Mouse (Mus musculus): Measurements from ENCODE around the gene Slc28a1. TPM values are rescaled to one million over a fixed set of nuclear protein-coding genes. Genes with fewer than 3 reads are reported as not detected.
"Not testable (repeated sequence)": the region's sequence is repeated elsewhere in the genome, so short reads cannot be mapped to it uniquely, and the experiment has no call there.

Slc28a1 gene
- polyA plus RNA-seq, 1 experiment = 0.07 TPM

DNA sequence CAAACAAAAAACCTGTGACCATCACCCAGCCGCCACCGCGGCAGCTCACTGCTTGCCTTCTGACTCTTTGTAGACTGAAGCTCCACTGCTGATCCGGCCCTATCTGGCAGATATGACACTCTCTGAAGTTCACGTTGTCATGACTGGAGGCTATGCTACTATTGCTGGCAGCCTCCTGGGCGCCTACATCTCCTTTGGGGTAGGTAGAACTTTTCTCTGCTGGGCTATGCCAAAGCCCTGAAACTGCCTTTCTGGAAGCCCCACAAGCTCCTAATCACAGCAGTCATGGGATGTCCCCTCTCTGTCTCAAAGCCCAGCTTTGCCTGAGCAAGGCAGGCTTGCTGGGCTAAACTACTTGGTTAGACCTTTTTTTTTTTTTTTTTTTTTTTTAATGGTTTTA lies 38.7 kb downstream of the Slc28a1 start:
- DNase-seq = no peak
- TF ChIP-seq CTCF (IDR thresholded peaks at IDR 0.05; ENCODE audit: borderline replicate concordance, insufficient read depth, low read depth, low read length) (no peak), POLR2A (IDR thresholded peaks at IDR 0.05; ENCODE audit: borderline replicate concordance, insufficient read depth, low read length) (no peak)
- Histone ChIP-seq H3K4me3 (replicated peaks; ENCODE audit: insufficient read depth, low read depth, low read length) (no peak overlapping the region), H3K4me1 (ENCODE audit: control insufficient read depth, insufficient read depth, low read length) (no peaks in the 10 kb centered on the region), H3K27me3 (ENCODE audit: control insufficient read depth, insufficient read depth, low read length) (no peaks in the 10 kb centered on the region), H3K27ac (ENCODE audit: insufficient read depth, low read length) (no peak overlapping the region)
- 86% methylated on average over 6 of the region's 6 CpGs for WGBS

DNA sequence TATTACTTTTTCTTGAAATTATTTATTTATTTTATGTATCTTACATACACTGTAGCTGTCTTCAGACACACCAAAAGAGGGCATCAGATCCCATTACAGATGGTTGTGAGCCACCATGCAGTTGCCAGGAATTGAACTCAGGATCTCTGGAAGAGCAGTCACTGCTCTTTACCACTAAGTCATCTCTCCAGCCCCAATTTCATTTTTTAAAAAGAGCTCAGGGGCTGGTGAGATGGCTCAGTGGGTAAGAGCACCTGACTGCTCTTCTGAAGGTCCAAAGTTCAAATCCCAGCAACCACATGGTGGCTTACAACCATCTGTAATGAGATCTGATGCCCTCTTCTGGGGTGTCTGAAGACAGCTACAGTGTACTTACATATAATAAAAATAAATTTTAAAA lies 39.6 kb downstream of the Slc28a1 start:
- DNase-seq; H3K4me3 ChIP-seq (replicated peaks; ENCODE audit: insufficient read depth, low read depth, low read length); H3K27ac ChIP-seq (ENCODE audit: insufficient read depth, low read length); H3K4me1 ChIP-seq (ENCODE audit: control insufficient read depth, insufficient read depth, low read length); H3K27me3 ChIP-seq (ENCODE audit: control insufficient read depth, insufficient read depth, low read length): not testable (repeated sequence)

- H3K27ac ChIP-seq (ENCODE audit: insufficient read depth, low read length) = no peak overlapping the region
- 0% methylated on average over 3 of the region's 3 CpGs for WGBS
- peak; percentile 28 to 56 for DNase-seq
- TF ChIP-seq POLR2A (IDR thresholded peaks at IDR 0.05; ENCODE audit: borderline replicate concordance, insufficient read depth, low read length) (no peak), CTCF (IDR thresholded peaks at IDR 0.05; ENCODE audit: borderline replicate concordance, insufficient read depth, low read depth, low read length) (peak; percentile 88)
- no peaks in the 10 kb centered on the region for H3K27me3 ChIP-seq (ENCODE audit: control insufficient read depth, insufficient read depth, low read length)
- H3K4me3 ChIP-seq (replicated peaks; ENCODE audit: insufficient read depth, low read depth, low read length) = no peak overlapping the region
- H3K4me1 ChIP-seq (ENCODE audit: control insufficient read depth, insufficient read depth, low read length) = no peaks in the 10 kb centered on the region
Observed at GRCm38 (mm10) chr7:81154960-81155359, 40.4 kb downstream of the Slc28a1 start.

- Histone ChIP-seq H3K27ac (ENCODE audit: insufficient read depth, low read length) (no peak overlapping the region), H3K27me3 (ENCODE audit: control insufficient read depth, insufficient read depth, low read length) (no peaks in the 10 kb centered on the region), H3K4me3 (replicated peaks; ENCODE audit: insufficient read depth, low read depth, low read length) (no peak overlapping the region), H3K4me1 (ENCODE audit: control insufficient read depth, insufficient read depth, low read length) (no peaks in the 10 kb centered on the region)
- DNase-seq = no peak
- 82% methylated on average over 7 of the region's 7 CpGs for WGBS
- TF ChIP-seq POLR2A (IDR thresholded peaks at IDR 0.05; ENCODE audit: borderline replicate concordance, insufficient read depth, low read length) (no peak), CTCF (IDR thresholded peaks at IDR 0.05; ENCODE audit: borderline replicate concordance, insufficient read depth, low read depth, low read length) (no peak)
Observed at GRCm38 (mm10) chr7:81158933-81159332, 44.3 kb downstream of the Slc28a1 start.

DNA sequence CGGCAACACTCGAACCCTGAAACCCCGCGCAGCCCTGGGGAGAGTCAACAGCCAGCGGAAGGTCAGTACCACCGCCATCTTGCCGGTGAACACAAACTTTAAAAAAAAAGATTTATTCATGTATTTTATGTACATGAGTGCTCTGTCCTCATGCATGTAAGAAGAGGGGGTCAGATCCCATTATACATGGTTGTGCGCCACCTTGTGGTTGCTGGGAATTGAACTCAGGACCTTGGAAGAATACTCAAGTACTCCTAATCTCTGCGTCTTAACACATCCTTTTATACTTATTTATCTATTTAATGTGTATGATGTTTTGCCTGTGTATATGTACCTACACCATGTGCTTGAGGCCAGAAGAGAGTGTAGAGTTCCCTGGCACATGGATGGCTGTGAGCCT lies 47.1 kb downstream of the Slc28a1 start:
- H3K27me3 ChIP-seq (ENCODE audit: control insufficient read depth, insufficient read depth, low read length) = no peaks in the 10 kb centered on the region
- H3K27ac ChIP-seq (ENCODE audit: insufficient read depth, low read length) = no peak overlapping the region
- no peak for DNase-seq
- TF ChIP-seq CTCF (IDR thresholded peaks at IDR 0.05; ENCODE audit: borderline replicate concordance, insufficient read depth, low read depth, low read length) (0 out of 2 replicates have a peak, but pooled peaks have one; percentile 19), POLR2A (IDR thresholded peaks at IDR 0.05; ENCODE audit: borderline replicate concordance, insufficient read depth, low read length) (no peak)
- no peaks in the 10 kb centered on the region for H3K4me1 ChIP-seq (ENCODE audit: control insufficient read depth, insufficient read depth, low read length)
- H3K4me3 ChIP-seq (replicated peaks; ENCODE audit: insufficient read depth, low read depth, low read length) = no peak overlapping the region
- WGBS = 71% methylated on average over 9 of the region's 9 CpGs

GRCm38 (mm10) chr7:81162345-81162744 lies 47.7 kb downstream of the Slc28a1 start:
- WGBS = 39% methylated on average over 4 of the region's 4 CpGs

GRCm38 (mm10) chr7:81164411-81164810 lies 49.8 kb downstream of the Slc28a1 start:
- DNase-seq = no peak
- TF ChIP-seq POLR2A (IDR thresholded peaks at IDR 0.05; ENCODE audit: borderline replicate concordance, insufficient read depth, low read length) (no peak), CTCF (IDR thresholded peaks at IDR 0.05; ENCODE audit: borderline replicate concordance, insufficient read depth, low read depth, low read length) (no peak)
- Histone ChIP-seq H3K4me1 (ENCODE audit: control insufficient read depth, insufficient read depth, low read length) (no peaks in the 10 kb centered on the region), H3K27ac (ENCODE audit: insufficient read depth, low read length) (no peak overlapping the region), H3K27me3 (ENCODE audit: control insufficient read depth, insufficient read depth, low read length) (no peaks in the 10 kb centered on the region), H3K4me3 (replicated peaks; ENCODE audit: insufficient read depth, low read depth, low read length) (no peak overlapping the region)
- 64% methylated on average over 7 of the region's 7 CpGs for WGBS

More at GRCm38 (mm10) chr7:81162345-81162744, 47.7 kb downstream of the Slc28a1 start:
- Histone ChIP-seq H3K27ac (ENCODE audit: insufficient read depth, low read length) (no peak overlapping the region), H3K27me3 (ENCODE audit: control insufficient read depth, insufficient read depth, low read length) (no peaks in the 10 kb centered on the region), H3K4me1 (ENCODE audit: control insufficient read depth, insufficient read depth, low read length) (no peaks in the 10 kb centered on the region), H3K4me3 (replicated peaks; ENCODE audit: insufficient read depth, low read depth, low read length) (no peak overlapping the region)
- TF ChIP-seq POLR2A (IDR thresholded peaks at IDR 0.05; ENCODE audit: borderline replicate concordance, insufficient read depth, low read length) = no peak
- TF ChIP-seq CTCF (IDR thresholded peaks at IDR 0.05; ENCODE audit: borderline replicate concordance, insufficient read depth, low read depth, low read length) = peak; percentile 80
- DNase-seq = peak; percentile 51 to 73

GRCm38 (mm10) chr7:81167124-81167523 lies 52.5 kb downstream of the Slc28a1 start:
- TF ChIP-seq POLR2A (IDR thresholded peaks at IDR 0.05; ENCODE audit: borderline replicate concordance, insufficient read depth, low read length) (no peak), CTCF (IDR thresholded peaks at IDR 0.05; ENCODE audit: borderline replicate concordance, insufficient read depth, low read depth, low read length) (peak; percentile 43; the same call in 1 of the 2 replicates)
- peak; percentile 20 to 25 for DNase-seq
- no peak overlapping the region for H3K27ac ChIP-seq (ENCODE audit: insufficient read depth, low read length)
- H3K4me3 ChIP-seq (replicated peaks; ENCODE audit: insufficient read depth, low read depth, low read length) = no peak overlapping the region
- 21% methylated on average over 3 of the region's 3 CpGs for WGBS
- H3K27me3 ChIP-seq (ENCODE audit: control insufficient read depth, insufficient read depth, low read length) = no peaks in the 10 kb centered on the region
- H3K4me1 ChIP-seq (ENCODE audit: control insufficient read depth, insufficient read depth, low read length) = no peaks in the 10 kb centered on the region

Data from cerebellum, adult 2 months (tissue).